Mouse (Mus musculus) liver, embryonic 14.5 days (tissue): ENCODE measurements around the gene Chad.

Experiments used
- CTCF ChIP-seq: IDR thresholded peaks from 2 replicates; pipeline ENCODE4 v1.5.1; 2016; ENCODE audit warnings: antibody characterized with exemption, low read depth, control low read depth
- EP300 ChIP-seq: IDR thresholded peaks from 2 replicates; pipeline ENCODE4 v1.6.1; 2016; ENCODE audit warnings: antibody characterized with exemption, low read depth

- TF ChIP-seq CTCF (no peak), EP300 (no peak)
These were observed 21.5 kb upstream of the Chad start for GRCm38 (mm10) chr11:94543344-94543743.
